Mouse (Mus musculus) embryonic stem cell, embryonic (primary cell): ENCODE data around the gene Tldc1.

ENCODE experiments used
- CTCF ChIA-PET, 4 experiments: fragments of 300-600 bp in 2 of 4; fragments of 350-600 bp in 2 of 4; sonication (Branson Sonifier 250); formaldehyde crosslinking; loops; one replicate each; lab custom pipeline; 2022; ENCODE audit warnings: inconsistent platforms in 2 of 4; lab: Charles Lee
- POLR2A ChIA-PET, 4 experiments: fragments of 300-600 bp in 2 of 4; fragments of 350-600 bp in 2 of 4; sonication (Branson Sonifier 250); formaldehyde crosslinking; loops; one replicate each; lab custom pipeline; 2022; ENCODE audit warnings: antibody characterized with exemption in 4 of 4, inconsistent platforms in 1 of 4; lab: Charles Lee

The Tldc1 gene

DNA sequence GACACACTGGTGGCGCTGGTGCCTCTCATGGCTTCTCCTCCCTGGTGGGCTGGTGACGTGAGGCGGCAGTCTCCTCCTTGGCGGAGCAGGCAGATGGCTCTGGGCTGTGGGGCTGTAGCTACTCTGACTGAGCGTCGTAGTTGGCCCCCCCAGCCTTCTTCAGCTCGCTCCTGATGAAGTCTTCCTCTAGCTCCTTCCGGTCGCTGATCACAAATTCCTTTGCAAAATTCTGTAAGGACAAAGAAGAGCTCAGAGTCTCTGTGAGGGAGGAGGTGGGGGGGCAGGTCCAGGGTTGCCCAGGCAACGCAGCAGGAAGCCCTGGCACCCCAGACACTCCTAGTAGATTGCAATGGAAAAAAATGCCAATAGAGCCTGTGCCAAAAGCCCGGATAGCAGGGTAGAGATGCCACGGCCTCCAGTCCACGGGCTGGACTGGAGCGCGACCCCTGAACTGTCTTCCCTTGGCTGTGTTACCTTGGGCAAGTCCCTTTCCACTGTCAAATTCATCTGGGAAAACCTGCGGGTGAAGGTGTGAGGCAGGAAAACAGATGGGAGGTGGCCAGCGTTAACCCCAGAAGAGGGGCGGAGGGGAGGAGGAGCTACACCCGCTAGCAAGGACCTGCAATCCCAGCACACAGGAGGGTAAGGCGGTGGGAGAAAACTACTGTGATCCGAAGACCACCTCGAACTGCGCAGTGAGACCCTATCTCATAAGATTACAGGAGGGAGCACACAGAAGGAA lies 32.1 kb upstream of the Tldc1 start:
- POLR2A ChIA-PET: interaction anchor here in 3 of 4 experiments (0.5 to 2.0 kb wide), 10 partner anchors 9 to 789 kb away, joined by 3 to 9 read pairs (median 4); partner anchors contain the start of gene Klhl36 (in 1 of the 3)
- CTCF ChIA-PET: interaction anchor here in 3 of 4 experiments (0.6 to 2.6 kb wide), 7 partner anchors 8 to 122 kb away, joined by 3 to 12 read pairs (median 4); no protein-coding TSS in a partner anchor

DNA sequence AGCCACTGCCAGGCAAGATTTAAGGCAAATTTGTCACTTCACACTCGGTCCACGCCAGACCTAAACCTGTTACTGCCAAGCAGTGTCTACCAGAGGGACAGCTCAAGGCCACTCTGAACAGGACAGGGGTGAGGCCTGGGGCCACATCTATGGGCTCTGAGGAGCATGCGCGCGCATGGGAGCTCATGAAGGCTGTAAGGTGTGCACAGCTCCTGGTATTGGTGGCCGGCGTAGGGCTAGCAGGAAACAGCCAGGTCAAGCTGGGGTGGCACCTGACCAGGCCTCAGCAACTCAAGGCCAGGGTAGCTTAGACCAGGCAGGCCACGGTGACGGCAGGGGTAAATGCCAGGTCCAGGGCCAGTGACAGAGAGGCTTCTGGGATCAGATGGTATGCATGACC lies 31.4 kb upstream of the Tldc1 start:
- ChIA-PET CTCF (interaction anchor here in 2 of 4 experiments (1.1 to 2.6 kb wide), 2 partner anchors 28 to 30 kb away, joined by 4 to 12 read pairs; no protein-coding TSS in a partner anchor), POLR2A (interaction anchor here in 3 of 4 experiments (0.5 to 1.5 kb wide), 8 partner anchors 10 to 251 kb away, joined by 3 to 6 read pairs (median 3); partner anchors contain the start of gene Klhl36 (in 1 of the 3))

DNA sequence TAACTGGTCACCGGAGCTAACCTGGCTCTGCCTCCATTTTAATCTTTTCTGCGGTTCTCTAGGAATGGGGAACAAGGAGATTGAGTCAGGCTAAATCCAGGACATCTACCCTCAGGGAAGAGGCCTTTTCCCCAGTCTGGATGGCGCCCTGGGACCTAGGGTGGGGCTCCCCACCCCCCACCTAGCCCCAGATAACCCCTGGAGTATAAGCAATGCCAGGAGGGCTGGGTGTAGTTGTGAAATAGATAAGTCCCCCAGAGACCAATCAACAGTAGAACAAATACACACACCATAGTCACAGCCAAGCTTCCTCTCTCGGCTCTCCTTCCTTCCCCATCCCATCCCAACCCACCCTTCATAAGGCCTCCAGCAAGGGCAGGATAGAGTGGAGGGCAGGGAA lies 29.5 kb upstream of the Tldc1 start:
- ChIA-PET POLR2A (interaction anchor here in 2 of 4 experiments (0.7 to 1.1 kb wide), 3 partner anchors 9 to 121 kb away, joined by 3 read pairs; no protein-coding TSS in a partner anchor), CTCF (interaction anchor here in 2 of 4 experiments (0.6 to 0.8 kb wide), 2 partner anchors 8 to 9 kb away, joined by 3 to 4 read pairs; no protein-coding TSS in a partner anchor)

DNA sequence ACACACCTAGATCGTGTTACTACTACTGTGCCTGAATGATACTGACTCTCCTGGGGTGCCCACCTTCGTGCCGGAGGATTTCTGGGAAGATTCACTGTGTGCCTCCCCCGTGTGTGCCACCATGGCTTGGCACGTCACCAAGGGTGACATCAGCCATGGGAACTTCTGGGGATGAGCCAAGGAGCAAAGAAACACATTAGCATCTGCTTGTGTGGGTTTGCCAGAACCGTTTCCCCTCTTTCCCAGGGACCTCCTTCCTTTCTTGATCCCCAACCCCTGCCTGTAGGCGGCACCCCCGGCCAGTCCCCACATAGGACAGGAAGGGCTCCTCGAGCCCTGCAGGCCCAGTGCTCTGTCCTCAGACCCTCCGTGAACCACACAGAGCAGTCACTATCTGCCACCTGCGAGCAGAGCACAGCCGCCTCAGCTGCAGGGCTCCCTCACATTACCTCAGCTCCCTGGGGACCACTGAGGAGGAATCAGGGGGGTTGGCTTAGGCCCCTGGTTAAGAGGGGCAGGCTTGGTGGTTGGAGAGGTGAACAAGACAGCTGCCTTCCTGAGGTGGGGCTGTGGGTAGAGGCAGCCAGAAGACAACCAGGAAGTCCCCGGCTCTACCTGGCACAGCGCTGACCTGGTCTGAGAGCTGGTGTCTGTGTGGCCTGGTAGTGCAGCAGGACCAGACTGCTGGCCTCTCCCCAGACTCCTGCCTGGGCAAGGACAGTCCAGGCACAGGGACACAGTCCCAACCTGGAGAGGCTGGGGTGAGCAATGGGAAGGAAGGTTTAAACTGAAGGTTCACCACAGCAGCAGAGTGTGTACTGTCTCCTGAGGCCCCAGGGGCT lies 28.4 kb upstream of the Tldc1 start:
- ChIA-PET POLR2A (interaction anchor here in 2 of 4 experiments (0.6 to 0.8 kb wide), 3 partner anchors 8 to 120 kb away, joined by 3 to 5 read pairs (median 3); no protein-coding TSS in a partner anchor), CTCF (interaction anchor here in 3 of 4 experiments (0.8 to 0.9 kb wide), 3 partner anchors 8 to 33 kb away, joined by 3 to 4 read pairs (median 3); partner anchors contain the start of gene Tldc1 (in 1 of the 3))

DNA sequence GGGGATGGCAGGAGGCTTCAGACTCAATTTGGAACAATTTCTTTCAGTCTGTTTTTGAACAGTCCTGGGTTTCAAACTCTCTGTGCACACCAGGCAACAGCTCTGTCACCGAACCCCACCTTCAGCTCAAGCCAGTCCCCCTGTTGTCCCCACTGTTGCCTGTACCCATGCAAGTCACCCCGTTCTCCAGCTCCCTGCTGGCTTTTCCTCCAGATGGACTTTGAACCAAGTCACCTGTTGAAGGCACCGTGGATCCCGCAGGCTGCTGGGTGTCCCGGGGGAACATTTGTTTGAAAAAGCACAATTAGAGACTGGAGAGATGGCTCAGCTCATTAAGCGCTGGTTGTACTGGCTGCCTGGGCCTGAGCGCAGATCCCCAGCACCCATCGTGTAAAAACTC lies 27.1 kb upstream of the Tldc1 start:
- ChIA-PET POLR2A (interaction anchor here in 2 of 4 experiments (0.7 to 1.5 kb wide), 2 partner anchors 13 to 167 kb away, joined by 3 read pairs; no protein-coding TSS in a partner anchor), CTCF (interaction anchor here (0.6 to 1.2 kb wide), 5 partner anchors 9 to 119 kb away, joined by 3 to 4 read pairs (median 3); no protein-coding TSS in a partner anchor)

DNA sequence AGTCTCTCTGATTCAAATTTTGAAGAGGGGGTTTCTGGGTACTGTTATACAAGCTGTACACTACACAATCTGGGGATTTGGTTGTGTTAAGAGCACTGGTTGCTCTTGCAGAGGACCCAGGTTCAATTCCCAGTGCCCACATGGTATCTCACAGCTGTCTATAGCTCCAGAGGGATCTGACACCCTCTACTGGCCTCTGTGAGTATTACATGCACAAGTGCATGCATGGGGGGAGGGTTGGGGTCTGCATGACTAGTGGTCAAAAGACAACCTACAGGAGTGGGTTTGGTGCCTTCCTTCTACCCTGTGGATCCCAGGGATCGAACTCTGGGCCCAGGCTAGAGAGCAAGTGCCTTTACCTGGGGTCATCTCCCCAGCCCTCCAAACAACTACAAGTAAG lies 24.4 kb upstream of the Tldc1 start:
- CTCF ChIA-PET: interaction anchor here (0.5 to 2.2 kb wide), 49 partner anchors 8 to 1267 kb away, joined by 3 to 20 read pairs (median 4); partner anchors contain the start of genes Tldc1 (in 3 of the 4), 6430548M08Rik (in 1 of the 4), Cotl1 (in 1 of the 4) and Klhl36 (in 1 of the 4)
- POLR2A ChIA-PET: interaction anchor here in 2 of 4 experiments (0.6 to 1.3 kb wide), 4 partner anchors 18 to 33 kb away, joined by 3 to 4 read pairs (median 3); no protein-coding TSS in a partner anchor

DNA sequence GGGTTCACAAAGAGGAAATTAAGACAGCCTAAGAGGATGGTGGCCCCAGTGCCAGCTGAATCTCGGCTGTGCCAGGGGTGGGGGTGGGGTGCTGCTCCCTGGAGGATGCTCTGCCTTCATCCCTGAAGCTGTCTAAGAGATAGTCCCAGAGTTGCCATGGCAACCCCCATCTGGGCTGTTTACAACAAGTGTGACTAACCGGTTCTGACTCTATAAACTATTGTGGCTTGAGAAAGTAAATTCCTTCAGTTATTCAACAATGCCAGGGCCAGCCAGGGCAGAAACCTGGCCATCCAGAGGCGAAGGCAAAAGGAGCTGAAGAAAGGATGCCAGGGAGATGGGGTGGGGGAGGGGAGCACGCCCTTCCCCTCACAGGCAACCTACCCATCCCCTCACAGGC lies 23.0 kb upstream of the Tldc1 start:
- ChIA-PET POLR2A (interaction anchor here in 1 of 4 experiments (1.1 kb wide), 1 partner anchor 20 kb away, joined by 3 read pairs; no protein-coding TSS in a partner anchor), CTCF (interaction anchor here (0.5 to 2.1 kb wide), 7 partner anchors 8 to 1650 kb away, joined by 3 to 19 read pairs (median 4); no protein-coding TSS in a partner anchor)

DNA sequence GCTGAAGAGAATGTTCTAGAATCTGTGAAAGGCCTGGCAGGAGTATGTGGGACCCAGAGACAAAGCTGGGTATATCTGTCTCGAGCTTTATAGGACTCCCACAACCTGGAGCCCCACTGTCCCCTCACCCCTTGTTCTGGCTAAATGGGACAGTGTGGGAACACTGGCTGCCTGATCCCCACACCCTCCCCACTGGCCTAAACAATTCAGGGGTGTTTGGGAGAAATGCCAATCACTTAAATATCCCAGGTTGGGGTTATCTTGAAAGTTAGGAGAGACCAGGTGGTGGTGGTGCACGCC lies 20.7 kb upstream of the Tldc1 start:
- CTCF ChIA-PET: interaction anchor here in 3 of 4 experiments (0.7 to 2.4 kb wide), 8 partner anchors 8 to 89 kb away, joined by 3 to 10 read pairs (median 4); no protein-coding TSS in a partner anchor
- POLR2A ChIA-PET: interaction anchor here in 2 of 4 experiments (1.1 to 2.0 kb wide), 5 partner anchors 8 to 42 kb away, joined by 3 to 7 read pairs (median 4); partner anchors contain the start of gene Cotl1 (in 1 of the 2)

DNA sequence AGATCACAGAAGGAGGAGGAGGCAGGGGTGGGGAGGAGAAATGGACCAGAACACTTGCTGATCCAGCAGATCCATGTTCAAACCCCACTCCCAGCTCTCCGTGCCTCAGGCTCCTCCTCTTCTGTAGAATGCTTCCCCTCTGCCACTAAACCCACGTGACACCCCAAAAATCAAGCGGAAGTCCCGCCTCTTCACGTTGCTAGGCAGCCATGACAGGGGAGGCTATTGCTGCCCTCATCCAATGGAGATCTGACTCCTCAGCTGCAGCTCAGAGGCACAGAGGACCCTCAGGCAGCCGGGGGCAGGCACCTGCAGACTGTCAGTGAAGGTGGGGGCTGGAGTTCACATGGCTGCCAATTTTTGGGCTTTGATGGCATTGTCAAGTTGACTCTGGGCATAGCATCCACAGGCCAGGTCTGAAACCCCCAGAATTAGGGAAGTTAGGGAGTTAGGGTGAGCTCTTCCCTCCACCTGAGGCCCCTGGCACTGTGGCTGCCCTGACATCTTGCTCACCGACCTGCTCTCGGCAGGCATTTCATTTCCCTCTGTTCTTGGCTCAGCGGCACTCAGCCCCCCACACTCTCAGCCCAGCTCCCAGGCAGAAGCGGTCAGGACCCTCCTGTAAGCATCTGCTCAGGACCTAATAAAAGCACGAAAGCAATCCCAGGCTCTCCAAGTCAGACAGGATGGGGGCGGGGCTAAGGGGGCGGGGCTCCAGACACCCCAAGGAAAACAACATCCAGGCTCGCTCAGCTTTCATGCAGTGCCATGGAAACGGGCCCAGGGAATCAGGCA lies 20.2 kb upstream of the Tldc1 start:
- POLR2A ChIA-PET: interaction anchor here in 3 of 4 experiments (0.5 to 2.0 kb wide), 11 partner anchors 9 to 632 kb away, joined by 3 to 7 read pairs (median 3); partner anchors contain the start of gene Cotl1 (in 1 of the 3)
- CTCF ChIA-PET: interaction anchor here (0.5 to 2.4 kb wide), 15 partner anchors 9 to 579 kb away, joined by 3 to 10 read pairs (median 4); partner anchors contain the start of gene Tldc1 (in 1 of the 4)

DNA sequence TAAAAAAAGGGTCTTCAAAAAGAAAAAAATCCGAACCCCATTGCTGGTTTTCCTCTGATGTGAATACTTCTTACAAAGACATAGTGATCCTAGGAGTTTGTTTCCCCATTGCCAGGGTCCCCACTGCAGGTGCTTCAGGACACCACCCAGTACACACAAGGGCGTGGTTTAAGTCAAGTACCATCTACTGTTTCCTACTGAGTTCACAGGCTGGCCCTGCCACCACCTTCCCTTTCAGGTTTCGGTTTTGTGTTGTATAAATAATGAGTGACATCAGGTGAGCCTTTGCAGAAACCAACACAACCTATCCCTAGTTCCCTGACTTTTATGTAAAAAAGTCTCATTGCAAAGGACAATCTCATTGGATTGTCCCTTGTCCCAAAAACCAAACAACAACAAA lies 17.4 kb upstream of the Tldc1 start:
- CTCF ChIA-PET: interaction anchor here in 3 of 4 experiments (1.0 to 1.6 kb wide), 5 partner anchors 13 to 132 kb away, joined by 3 to 7 read pairs (median 3); partner anchors contain the start of gene Tldc1 (in 1 of the 3)
- POLR2A ChIA-PET: interaction anchor here in 2 of 4 experiments (1.1 to 1.5 kb wide), 3 partner anchors 13 to 34 kb away, joined by 3 to 5 read pairs (median 4); partner anchors contain the start of gene Tldc1 (in 1 of the 2)

DNA sequence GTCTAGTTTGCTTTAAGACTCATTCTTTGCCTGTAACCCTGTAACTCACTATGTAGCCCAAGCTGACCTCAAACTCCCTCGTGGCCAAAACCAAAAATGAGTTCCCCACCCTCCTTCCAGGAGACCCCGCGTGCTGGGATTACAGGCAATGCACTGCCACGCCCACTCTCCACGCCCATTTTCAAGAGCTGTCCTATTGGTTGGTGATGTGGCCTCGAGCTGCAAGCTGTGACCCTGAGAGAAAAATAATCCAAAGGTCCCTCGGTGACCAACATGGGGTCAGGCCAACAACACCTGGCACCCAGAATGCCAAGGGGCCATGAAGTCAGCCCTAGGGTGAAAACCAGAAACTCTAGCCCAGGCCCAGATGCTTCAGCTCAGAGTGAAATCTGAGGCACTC lies 16.5 kb upstream of the Tldc1 start:
- CTCF ChIA-PET: interaction anchor here in 3 of 4 experiments (0.6 to 1.6 kb wide), 9 partner anchors 12 to 133 kb away, joined by 3 to 8 read pairs (median 3); partner anchors contain the start of gene Tldc1 (in 1 of the 3)
- POLR2A ChIA-PET: interaction anchor here in 3 of 4 experiments (0.7 to 1.5 kb wide), 7 partner anchors 12 to 136 kb away, joined by 3 to 9 read pairs (median 3); partner anchors contain the start of gene Tldc1 (in 1 of the 3)

DNA sequence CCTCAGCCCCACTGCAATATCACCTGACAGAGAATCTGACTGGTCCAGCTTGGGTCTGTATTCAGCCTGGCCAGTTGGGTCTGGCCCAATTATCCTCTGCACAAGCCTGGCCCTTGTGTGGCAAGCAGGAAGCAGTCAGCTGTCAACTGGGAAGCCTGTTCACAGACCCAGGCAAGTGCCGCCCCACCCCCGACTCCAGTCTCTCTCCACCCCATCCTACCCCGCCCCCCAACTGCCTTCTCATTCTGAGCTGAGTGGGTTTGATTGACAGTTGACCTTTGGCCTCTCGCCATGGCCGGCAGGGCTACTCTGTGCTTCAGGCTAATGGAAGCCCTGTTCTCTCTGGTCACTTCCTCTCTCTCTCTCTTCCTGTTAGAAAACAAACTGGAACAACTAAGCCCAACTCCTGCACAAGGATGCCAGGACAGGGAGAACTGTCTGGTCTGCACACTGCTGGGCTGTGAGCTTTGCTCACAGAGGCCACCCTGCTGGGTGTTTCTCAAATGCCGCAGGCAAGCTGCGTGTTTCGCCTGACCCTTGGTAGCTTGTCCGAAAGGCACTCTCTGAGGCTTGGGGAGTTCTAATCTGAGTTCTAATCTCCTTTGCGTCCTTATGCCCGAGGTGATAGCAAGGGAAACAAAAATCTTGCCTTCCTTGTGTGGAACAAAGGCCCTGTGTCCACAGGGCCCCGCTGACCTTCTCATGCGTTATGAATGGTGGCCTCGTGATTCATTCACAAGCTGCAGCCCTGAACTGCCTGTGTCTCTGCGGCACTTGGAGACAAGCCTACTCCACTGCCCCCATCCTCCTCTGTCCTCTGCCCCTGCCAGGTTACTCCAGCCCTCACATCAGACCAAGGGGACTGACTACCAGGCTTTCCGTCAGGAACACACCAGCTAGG lies 13.8 kb upstream of the Tldc1 start:
- ChIA-PET POLR2A (interaction anchor here in 1 of 4 experiments (0.8 to 1.1 kb wide), 2 partner anchors 12 to 47 kb away, joined by 3 read pairs; no protein-coding TSS in a partner anchor), CTCF (interaction anchor here (0.5 to 3.0 kb wide), 18 partner anchors 9 to 642 kb away, joined by 3 to 25 read pairs (median 5); partner anchors contain the start of gene Tldc1 (in 1 of the 4))

DNA sequence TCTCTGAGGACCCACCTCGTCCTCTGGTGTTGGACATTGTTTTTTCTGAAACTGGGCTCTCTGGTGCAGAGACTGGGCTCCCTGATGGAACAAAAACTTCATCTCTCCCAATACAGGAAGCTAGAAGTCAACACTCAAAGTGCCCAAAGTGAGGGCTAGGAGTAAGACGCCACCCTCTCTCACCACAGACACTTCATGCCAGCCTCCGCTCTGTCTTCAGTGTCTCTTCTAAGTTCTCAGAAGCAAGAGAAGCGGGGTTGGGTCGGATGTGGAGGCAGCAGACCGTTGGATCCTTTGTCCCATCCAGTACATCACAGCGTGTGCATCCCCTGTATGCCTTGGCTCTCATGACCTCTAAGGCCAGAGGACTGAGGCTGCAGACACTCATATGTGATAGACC lies 11.4 kb upstream of the Tldc1 start:
- ChIA-PET CTCF (interaction anchor here (0.6 to 2.3 kb wide), 7 partner anchors 10 to 406 kb away, joined by 3 to 6 read pairs (median 4); partner anchors contain the start of gene Tldc1 (in 1 of the 4)), POLR2A (no interaction called here)

DNA sequence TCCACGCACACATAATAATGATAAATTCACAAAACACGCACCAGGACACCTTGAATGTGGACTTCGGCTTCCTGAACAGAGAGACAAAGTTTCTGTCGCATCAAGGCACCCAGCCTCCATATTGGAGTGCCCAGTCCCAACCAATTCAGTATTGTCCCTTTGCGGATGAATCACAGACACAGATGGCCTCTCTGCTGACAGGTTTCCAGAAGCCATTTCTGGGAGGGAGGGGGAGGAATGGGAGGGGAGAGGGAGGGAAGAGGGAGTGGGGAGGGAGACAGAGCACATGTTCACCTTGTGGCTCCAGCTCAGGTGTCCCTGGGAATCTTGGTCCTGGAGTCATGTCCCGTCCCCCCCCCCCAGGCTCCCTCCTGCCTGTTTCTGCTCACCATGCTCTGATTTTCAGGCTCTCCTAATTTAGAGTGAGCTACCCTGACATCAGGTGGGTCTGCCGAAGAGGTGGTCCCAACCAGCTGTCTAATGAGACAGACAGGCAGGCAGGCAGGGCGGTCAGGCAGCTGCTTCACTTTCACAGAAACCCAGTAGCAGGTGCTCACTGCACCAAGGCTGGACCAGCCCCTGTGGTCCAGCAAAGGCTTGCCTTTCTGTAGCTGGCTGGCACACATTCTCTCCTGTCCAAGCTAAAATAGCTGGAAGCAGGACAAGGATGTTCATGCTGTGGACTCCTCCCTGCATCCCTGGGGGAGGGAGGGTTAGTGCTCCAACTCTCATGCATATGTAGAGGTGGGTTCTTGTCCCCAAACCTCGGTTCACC lies 10.6 kb upstream of the Tldc1 start:
- POLR2A ChIA-PET: interaction anchor here in 2 of 4 experiments (0.7 kb wide), 2 partner anchors 49 to 51 kb away, joined by 3 to 5 read pairs; no protein-coding TSS in a partner anchor

More for the DNA sequence above, 10.6 kb upstream of the Tldc1 start:
- CTCF ChIA-PET: interaction anchor here (0.5 to 2.3 kb wide), 10 partner anchors 9 to 1273 kb away, joined by 3 to 10 read pairs (median 4); partner anchors contain the start of gene Tldc1 (in 1 of the 4)
